Mouse (Mus musculus) c-Kit-positive CD71-positive TER-119-negative erythroid progenitor cells, embryonic 14.5 days (primary cell): ENCODE measurements around the gene Ebf4.

ENCODE experiments used
- DNase-seq: peaks from one replicate; pipeline ENCODE4 v3.0.0-alpha.2; 2013; ENCODE audit warnings: low read depth

Gene Ebf4

GRCm38 (mm10) chr2:130386212-130386611 lies 91.2 kb downstream of the Ebf4 start:
- no peak for DNase-seq

GRCm38 (mm10) chr2:130388796-130389195 lies 93.8 kb downstream of the Ebf4 start:
- DNase-seq = no peak

GRCm38 (mm10) chr2:130390993-130391625 lies 96.1 kb downstream of the Ebf4 start:
- no peak for DNase-seq

- DNase-seq = no peak
Measured at GRCm38 (mm10) chr2:130392836-130393235, 97.9 kb downstream of the Ebf4 start.

GRCm38 (mm10) chr2:130395696-130396095 lies 100.7 kb downstream of the Ebf4 start:
- no peak for DNase-seq

- no peak for DNase-seq
Measured at GRCm38 (mm10) chr2:130397186-130397985, 102.4 kb downstream of the Ebf4 start, which contains the start of gene Cpxm1. Gene Cpxm1, minus strand, starts transcription at chr2:130397574.

GRCm38 (mm10) chr2:130398091-130398490 lies 103.1 kb downstream of the Ebf4 start:
- no peak for DNase-seq

- DNase-seq = no peak
Measured at GRCm38 (mm10) chr2:130400046-130400445, 105.1 kb downstream of the Ebf4 start.

GRCm38 (mm10) chr2:130401891-130402290 lies 106.9 kb downstream of the Ebf4 start:
- DNase-seq = no peak

- DNase-seq = no peak
Measured at GRCm38 (mm10) chr2:130404939-130405338, 110.0 kb downstream of the Ebf4 start, which contains the start of the genes Gm28372 and 1700020A23Rik. Gene Gm28372, plus strand, starts transcription at chr2:130405239. Gene 1700020A23Rik, plus strand, starts transcription at chr2:130405259.

GRCm38 (mm10) chr2:130406178-130406577 lies 111.2 kb downstream of the Ebf4 start, which contains the start of gene Tmem239:
Gene Tmem239, plus strand, starts transcription at chr2:130406478.
- no peak for DNase-seq

- DNase-seq = no peak
Measured at GRCm38 (mm10) chr2:130408194-130408593, 113.2 kb downstream of the Ebf4 start.

GRCm38 (mm10) chr2:130411558-130412495 lies 116.9 kb downstream of the Ebf4 start:
- DNase-seq = no peak

GRCm38 (mm10) chr2:130412775-130413174 lies 117.8 kb downstream of the Ebf4 start:
- DNase-seq = no peak

GRCm38 (mm10) chr2:130414094-130414856 lies 119.3 kb downstream of the Ebf4 start:
- DNase-seq = no peak
